Mouse (Mus musculus) hindbrain, embryonic 10.5 days (tissue): ENCODE data around the gene Efna5. TPM values are rescaled to one million over a fixed set of nuclear protein-coding genes. Genes with fewer than 3 reads are reported as not detected.

ENCODE experiments used
- DNase-seq: peaks from one replicate; pipeline ENCODE4 v3.0.0-alpha.2; 2017; ENCODE audit warnings: low spot score
- H3K27ac ChIP-seq: fragments of 300-500 bp; sonication (generic); 2 replicates; pipeline ENCODE4 v1.5.1; 2016; ENCODE audit warnings: mild to moderate bottlenecking, moderate library complexity
- H3K27me3 ChIP-seq: fragments of 300-500 bp; sonication (generic); 2 replicates; pipeline ENCODE4 v1.6.1; 2016; ENCODE audit warnings: mild to moderate bottlenecking; ENCODE audit not compliant: poor library complexity, insufficient read depth, severe bottlenecking
- H3K36me3 ChIP-seq: fragments of 300-500 bp; sonication (generic); 2 replicates; pipeline ENCODE4 v1.6.1; 2016; ENCODE audit warnings: mild to moderate bottlenecking, moderate library complexity
- H3K4me1 ChIP-seq: fragments of 300-500 bp; sonication (generic); replicated peaks from 2 replicates; pipeline ENCODE4 v1.6.1; 2016; ENCODE audit warnings: mild to moderate bottlenecking
- H3K4me3 ChIP-seq: fragments of 300-500 bp; sonication (generic); 2 replicates; pipeline ENCODE4 v1.5.1; 2016; ENCODE audit warnings: mild to moderate bottlenecking, moderate library complexity
- H3K9me3 ChIP-seq: fragments of 300-500 bp; sonication (generic); 2 replicates; pipeline ENCODE4 v1.6.1; 2016; ENCODE audit warnings: mild to moderate bottlenecking, moderate library complexity
- WGBS: fragments of 180-500 bp; shearing (Covaris S2); methylation state at CpG from one replicate; pipeline ENCODE4 v1.1.7; 2016; 5-methylcytosine and 5-hydroxymethylcytosine counted together
- polyA plus RNA-seq: library from polyadenylated mRNA; unstranded; fragments of >200 nt; fragmentation: Nextera tagmentation; extraction: Ambion mirVana; gene quantifications from 2 replicates; pipeline ENCODE4 v1.2.1, GENCODE M21; 2016

The Efna5 gene
- polyA plus RNA-seq, 1 experiment from 2014 or later: 40.5 TPM

DNA sequence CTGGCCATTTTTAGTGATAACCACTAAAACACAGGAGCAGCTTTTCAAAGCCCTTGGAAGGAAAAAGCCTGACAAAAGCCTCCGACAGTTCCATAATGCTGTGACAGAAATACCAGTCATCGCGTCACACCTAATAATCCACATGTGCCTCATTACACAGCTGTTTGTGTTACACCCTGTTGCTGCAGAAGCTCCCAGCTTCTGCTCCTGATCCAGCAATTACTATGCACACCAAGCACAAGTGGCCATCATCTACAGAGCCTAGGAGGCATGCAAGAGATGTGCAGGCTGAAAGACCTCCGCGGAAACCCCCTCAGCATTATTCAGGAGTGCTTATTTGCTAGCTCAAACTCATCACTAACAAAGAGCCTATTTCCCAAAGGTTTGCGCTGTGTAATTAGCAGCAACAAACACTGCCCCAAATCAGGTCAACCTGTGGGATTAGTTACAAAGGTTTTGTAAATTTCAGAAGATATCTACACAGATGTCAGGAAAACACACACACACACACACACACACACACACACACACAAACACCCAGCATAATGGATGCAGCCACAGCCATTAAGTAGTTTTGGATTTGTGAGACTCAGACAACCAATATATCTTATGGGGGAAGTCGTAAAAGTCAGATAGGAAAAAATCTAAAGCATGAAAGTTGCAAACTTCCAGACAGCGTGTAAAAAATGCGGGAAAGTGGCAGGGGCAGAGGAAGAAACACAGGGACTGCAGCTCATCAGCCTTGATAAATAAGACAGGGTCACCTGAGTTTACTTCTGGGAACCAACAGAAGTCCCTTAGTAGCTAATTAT lies 180.1 kb downstream of the Efna5 start:
- no peak overlapping the region for H3K4me3 ChIP-seq
- H3K9me3 ChIP-seq: no peaks in the 10 kb centered on the region
- H3K36me3 ChIP-seq: peaks cover 3% of the 10 kb centered on the region; the same call in 1 of the 2 replicates
- 58% methylated on average over 9 of the region's 9 CpGs for whole genome bisulfite sequencing
- no peak for DNase-seq
- H3K27me3 ChIP-seq: no peaks in the 10 kb centered on the region
- peaks cover 36% of the 10 kb centered on the region for H3K4me1 ChIP-seq
- no peak overlapping the region for H3K27ac ChIP-seq

DNA sequence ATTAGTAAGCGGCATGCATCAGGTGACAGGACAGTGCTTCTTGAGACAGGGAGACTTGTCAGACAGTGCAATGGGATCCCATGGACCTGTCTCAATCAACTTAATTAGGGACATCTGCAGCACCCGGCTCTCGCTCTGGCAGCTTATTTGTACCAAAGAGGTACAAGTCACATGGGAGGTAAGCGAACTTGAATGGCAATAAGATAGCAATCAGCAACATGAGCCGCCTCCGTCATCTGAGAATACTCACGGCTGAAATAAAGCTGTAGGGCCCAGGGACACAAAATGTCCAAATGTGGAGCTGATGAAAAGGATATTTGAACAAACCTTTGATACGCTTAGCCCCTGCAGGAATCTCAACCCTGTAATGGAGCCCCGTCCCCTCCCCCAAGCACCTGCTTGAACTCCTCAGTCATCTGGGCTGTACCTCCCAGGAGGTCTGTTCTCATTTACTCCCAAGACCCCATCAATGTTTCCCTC lies 186.1 kb downstream of the Efna5 start:
- DNase-seq: peak; percentile 35
- H3K27ac ChIP-seq: no peak overlapping the region
- no peaks in the 10 kb centered on the region for H3K9me3 ChIP-seq
- WGBS: 57% methylated on average over 9 of the region's 9 CpGs
- H3K4me3 ChIP-seq: no peak overlapping the region
- H3K36me3 ChIP-seq: peaks cover 3% of the 10 kb centered on the region; the same call in 1 of the 2 replicates
- H3K27me3 ChIP-seq: no peaks in the 10 kb centered on the region
- peaks cover 49% of the 10 kb centered on the region for H3K4me1 ChIP-seq

- H3K9me3 ChIP-seq: no peaks in the 10 kb centered on the region
- WGBS: 47% methylated on average over 4 of the region's 4 CpGs
- H3K27ac ChIP-seq: no peak overlapping the region
- no peak for DNase-seq
- no peak overlapping the region for H3K4me3 ChIP-seq
- H3K27me3 ChIP-seq: no peaks in the 10 kb centered on the region
- H3K36me3 ChIP-seq: peaks cover 3% of the 10 kb centered on the region; the same call in 1 of the 2 replicates
- H3K4me1 ChIP-seq: peaks cover 44% of the 10 kb centered on the region
Observed at GRCm38 (mm10) chr17:62692242-62692641, 188.9 kb downstream of the Efna5 start.

GRCm38 (mm10) chr17:62691201-62691715 lies 189.9 kb downstream of the Efna5 start:
- no peaks in the 10 kb centered on the region for H3K27me3 ChIP-seq
- H3K4me1 ChIP-seq: peaks cover 46% of the 10 kb centered on the region
- H3K9me3 ChIP-seq: no peaks in the 10 kb centered on the region
- WGBS: 88% methylated on average over 4 of the region's 4 CpGs
- no peaks in the 10 kb centered on the region for H3K36me3 ChIP-seq
- H3K27ac ChIP-seq: peak overlapping the region; percentile 35; the same call in 1 of the 2 replicates
- no peak overlapping the region for H3K4me3 ChIP-seq
- no peak for DNase-seq

DNA sequence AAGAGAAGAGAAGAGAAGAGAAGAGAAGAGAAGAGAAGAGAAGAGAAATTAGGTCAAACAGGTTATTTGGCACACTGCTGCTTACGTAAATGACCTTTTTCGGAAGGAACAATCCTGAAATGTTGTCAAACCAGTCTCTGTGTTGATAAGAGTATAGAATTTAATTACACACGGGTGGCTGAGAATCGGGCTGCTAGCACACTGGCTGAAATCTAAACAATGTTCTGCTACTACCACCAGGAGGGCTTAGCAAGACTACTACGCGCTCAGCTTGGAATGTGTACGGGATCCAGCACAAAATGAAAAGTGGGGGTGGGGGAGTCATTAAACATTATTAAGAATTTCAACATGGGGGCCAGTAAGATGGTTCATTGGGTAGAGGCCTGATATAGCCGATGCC lies 190.9 kb downstream of the Efna5 start:
- H3K27ac ChIP-seq: no peak overlapping the region
- no peaks in the 10 kb centered on the region for H3K27me3 ChIP-seq
- H3K9me3 ChIP-seq: no peaks in the 10 kb centered on the region
- no peaks in the 10 kb centered on the region for H3K36me3 ChIP-seq
- DNase-seq: no peak
- 63% methylated on average over 8 of the region's 8 CpGs for WGBS
- H3K4me3 ChIP-seq: no peak overlapping the region
- H3K4me1 ChIP-seq: peaks cover 39% of the 10 kb centered on the region

- Histone ChIP-seq H3K36me3 (no peaks in the 10 kb centered on the region), H3K9me3 (no peaks in the 10 kb centered on the region), H3K4me3 (no peak overlapping the region), H3K27me3 (no peaks in the 10 kb centered on the region), H3K4me1 (peaks cover 38% of the 10 kb centered on the region), H3K27ac (no peak overlapping the region)
- 78% methylated on average over 4 of the region's 4 CpGs for WGBS
- no peak for DNase-seq
Observed at GRCm38 (mm10) chr17:62689646-62690045, 191.5 kb downstream of the Efna5 start.

GRCm38 (mm10) chr17:62687369-62687768 lies 193.7 kb downstream of the Efna5 start:
- Histone ChIP-seq H3K4me3 (no peak overlapping the region), H3K27ac (no peak overlapping the region), H3K9me3 (no peaks in the 10 kb centered on the region), H3K36me3 (no peaks in the 10 kb centered on the region), H3K27me3 (no peaks in the 10 kb centered on the region), H3K4me1 (peaks cover 31% of the 10 kb centered on the region)
- WGBS: 71% methylated on average over 6 of the region's 6 CpGs
- DNase-seq: no peak

GRCm38 (mm10) chr17:62685181-62685580 lies 195.9 kb downstream of the Efna5 start:
- Histone ChIP-seq H3K27me3 (no peaks in the 10 kb centered on the region), H3K9me3 (no peaks in the 10 kb centered on the region), H3K4me3 (no peak overlapping the region), H3K27ac (no peak overlapping the region), H3K4me1 (peaks cover 26% of the 10 kb centered on the region), H3K36me3 (no peaks in the 10 kb centered on the region)
- WGBS: 57% methylated on average over 6 of the region's 6 CpGs
- no peak for DNase-seq

- H3K27me3 ChIP-seq: no peaks in the 10 kb centered on the region
- peaks cover 21% of the 10 kb centered on the region; the same call in 1 of the 2 replicates for H3K4me1 ChIP-seq
- no peak overlapping the region for H3K27ac ChIP-seq
- H3K9me3 ChIP-seq: no peaks in the 10 kb centered on the region
- WGBS: 93% methylated on average over 5 of the region's 5 CpGs
- H3K36me3 ChIP-seq: no peaks in the 10 kb centered on the region
- no peak overlapping the region for H3K4me3 ChIP-seq
- DNase-seq: no peak
Observed at GRCm38 (mm10) chr17:62683142-62683541, 198.0 kb downstream of the Efna5 start.

- 48% methylated on average over 1 of the region's 1 CpGs for WGBS
- H3K27ac ChIP-seq: no peak overlapping the region
- no peak overlapping the region for H3K4me3 ChIP-seq
- peaks cover 27% of the 10 kb centered on the region for H3K4me1 ChIP-seq
- H3K27me3 ChIP-seq: no peaks in the 10 kb centered on the region
- no peaks in the 10 kb centered on the region for H3K36me3 ChIP-seq
- no peaks in the 10 kb centered on the region for H3K9me3 ChIP-seq
- DNase-seq: no peak
Observed at GRCm38 (mm10) chr17:62681726-62682125, 199.4 kb downstream of the Efna5 start.

- 65% methylated on average over 1 of the region's 1 CpGs for WGBS
- Histone ChIP-seq H3K9me3 (no peaks in the 10 kb centered on the region), H3K4me1 (peaks cover 37% of the 10 kb centered on the region)
Observed at GRCm38 (mm10) chr17:62680737-62681136, 200.4 kb downstream of the Efna5 start.

GRCm38 (mm10) chr17:62676832-62677231 lies 204.3 kb downstream of the Efna5 start:
- H3K27ac ChIP-seq: no peak overlapping the region
- H3K4me1 ChIP-seq: peaks cover 35% of the 10 kb centered on the region
- no peaks in the 10 kb centered on the region for H3K36me3 ChIP-seq
- 86% methylated on average over 6 of the region's 6 CpGs for WGBS
- H3K4me3 ChIP-seq: no peak overlapping the region
- DNase-seq: no peak
- H3K27me3 ChIP-seq: no peaks in the 10 kb centered on the region
- no peaks in the 10 kb centered on the region for H3K9me3 ChIP-seq

More at GRCm38 (mm10) chr17:62680737-62681136, 200.4 kb downstream of the Efna5 start:
- no peak overlapping the region for H3K4me3 ChIP-seq
- no peak for DNase-seq
- H3K27ac ChIP-seq: no peak overlapping the region
- H3K36me3 ChIP-seq: no peaks in the 10 kb centered on the region
- no peaks in the 10 kb centered on the region for H3K27me3 ChIP-seq

GRCm38 (mm10) chr17:62676409-62676808 lies 204.7 kb downstream of the Efna5 start:
- Histone ChIP-seq H3K27ac (no peak overlapping the region), H3K4me1 (peaks cover 31% of the 10 kb centered on the region)
- 75% methylated on average over 6 of the region's 6 CpGs for WGBS

More at GRCm38 (mm10) chr17:62676409-62676808, 204.7 kb downstream of the Efna5 start:
- no peak overlapping the region for H3K4me3 ChIP-seq
- no peaks in the 10 kb centered on the region for H3K36me3 ChIP-seq
- DNase-seq: no peak
- no peaks in the 10 kb centered on the region for H3K27me3 ChIP-seq
- H3K9me3 ChIP-seq: no peaks in the 10 kb centered on the region
